Mouse (Mus musculus): Measurements from ENCODE around the gene Tbc1d10c. TPM values are rescaled to one million over a fixed set of nuclear protein-coding genes. Genes with fewer than 3 reads are reported as not detected.

The Tbc1d10c gene
- 309 TPM for total RNA-seq (2023)

GRCm38 (mm10) chr19:4190831-4191334 lies at the start of gene Tbc1d10c:
Tbc1d10c (minus strand) TSS chr19:4191284.

DNA sequence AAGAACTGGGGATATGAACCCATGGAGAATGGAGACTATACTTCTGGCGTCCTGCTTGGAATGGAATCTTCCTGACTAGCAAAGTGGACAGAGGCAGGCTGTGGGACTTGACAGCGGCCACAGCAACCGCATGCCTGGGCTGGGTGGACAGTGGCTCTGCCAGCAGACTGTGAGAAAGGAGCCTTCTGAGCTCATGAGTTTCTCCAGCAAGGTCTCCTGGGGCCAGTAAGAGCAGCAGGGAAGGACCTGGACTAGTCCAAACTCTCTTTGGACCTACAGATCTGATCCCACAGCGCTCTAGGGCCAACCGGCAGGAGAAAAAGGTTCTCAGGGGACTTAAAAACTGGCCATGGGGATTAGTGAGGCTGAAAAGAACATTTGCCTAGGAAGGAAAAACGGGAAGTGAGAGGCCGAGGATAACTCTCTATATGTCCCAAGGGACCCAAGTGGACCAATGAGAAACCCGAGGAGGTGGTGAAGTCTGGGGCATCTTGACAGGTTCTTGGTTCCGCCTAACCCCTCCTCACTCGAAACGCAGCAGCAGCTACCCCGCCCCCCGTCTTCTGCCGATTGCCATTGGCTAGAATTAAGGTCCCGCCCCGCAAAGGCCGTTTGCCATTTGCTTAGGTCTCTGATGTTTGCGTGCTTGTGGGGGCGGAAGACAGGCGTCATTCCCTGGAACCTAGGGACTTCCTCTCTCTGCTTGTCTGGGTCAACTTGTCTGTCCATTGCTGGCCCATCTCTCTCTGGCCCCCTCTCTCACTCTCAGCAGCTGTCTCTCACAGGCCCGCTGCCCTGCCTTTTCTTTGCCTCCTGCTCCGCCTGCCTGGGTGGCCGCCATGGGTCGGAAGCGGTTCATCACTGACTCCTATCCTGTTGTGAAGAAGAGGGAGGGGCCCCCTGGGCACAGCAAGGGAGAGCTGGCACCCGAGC lies 40.4 kb upstream of the Tbc1d10c start, which contains the start of gene Pold4:
Pold4 (plus strand) TSS at position 647 of the 933 bp plus-strand sequence.

GRCm38 (mm10) chr19:4214071-4214770 lies 23.1 kb upstream of the Tbc1d10c start, which contains the start of the genes Clcf1 and AC109138.7:
Clcf1 (plus strand) TSS chr19:4214238.
AC109138.7 (plus strand) TSS chr19:4214357.

DNA sequence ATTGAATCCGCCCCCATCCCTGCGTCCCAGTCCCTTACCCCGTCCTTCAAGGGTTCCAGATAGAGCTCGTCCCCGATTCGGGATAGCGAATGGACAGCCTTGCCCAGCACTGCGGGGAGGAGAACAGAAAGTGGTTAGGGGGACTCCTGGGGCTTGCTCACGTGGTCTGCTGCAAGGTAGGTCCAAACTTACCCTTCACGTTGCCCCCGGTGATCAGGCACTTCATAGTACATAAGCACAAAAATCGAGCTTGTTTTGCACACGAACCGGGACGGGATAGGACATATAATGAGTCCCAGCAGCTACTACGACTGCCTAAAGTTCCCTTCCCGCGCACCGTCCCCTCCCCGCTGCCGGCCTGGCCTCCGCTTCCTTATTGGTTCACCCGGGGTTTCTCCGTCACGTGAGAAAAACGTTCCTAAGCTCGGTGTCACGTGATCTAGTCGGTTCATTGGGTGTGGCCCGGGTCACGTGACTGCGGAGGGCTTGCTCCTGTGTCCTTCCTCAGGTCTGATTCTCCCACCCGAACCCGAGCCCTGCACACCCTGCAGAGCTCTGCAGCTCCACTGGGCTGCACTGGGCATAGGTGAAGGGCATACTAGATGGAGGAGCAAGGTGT lies 10.3 kb upstream of the Tbc1d10c start, which contains the start of gene Rad9a:
Rad9a (minus strand) TSS at position 372 of the 619 bp plus-strand sequence.

DNA sequence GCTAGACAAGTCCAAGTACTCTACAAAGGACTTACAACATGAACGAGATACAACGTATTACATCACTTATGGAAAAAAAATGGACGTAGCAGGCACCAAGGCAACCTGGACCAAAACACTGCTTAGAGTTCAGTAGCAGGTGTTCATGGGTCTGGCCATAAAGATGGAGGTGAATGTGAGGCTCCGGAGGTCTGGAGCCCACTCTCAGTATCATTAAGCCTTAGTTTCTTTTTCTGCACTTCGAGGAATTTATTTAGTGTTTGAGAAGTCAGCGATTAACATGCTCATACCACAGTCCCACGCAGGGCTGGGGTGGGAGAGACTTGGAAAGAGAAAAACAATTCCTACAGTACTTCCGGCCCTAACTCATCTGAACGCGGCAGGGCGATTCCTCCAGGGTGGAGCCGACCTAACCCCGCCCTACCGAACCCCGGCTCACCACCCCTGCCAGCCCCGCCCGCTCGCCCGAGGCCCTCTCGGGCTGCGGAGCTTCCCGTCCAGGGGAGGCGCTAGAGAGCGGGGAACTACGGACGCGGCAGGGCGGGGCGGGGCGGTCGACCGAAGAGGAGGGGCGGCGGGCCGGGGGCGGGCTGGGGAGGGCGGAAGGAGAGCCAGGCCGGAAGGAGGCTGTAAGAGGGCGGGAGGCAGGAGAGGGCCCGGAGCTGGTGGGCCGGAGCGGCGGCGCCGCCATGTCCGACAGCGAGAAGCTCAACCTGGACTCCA lies 605 bp upstream of the Tbc1d10c start, which contains the start of gene Ppp1ca:
Ppp1ca (plus strand) TSS at position 538 of the 723 bp plus-strand sequence.

DNA sequence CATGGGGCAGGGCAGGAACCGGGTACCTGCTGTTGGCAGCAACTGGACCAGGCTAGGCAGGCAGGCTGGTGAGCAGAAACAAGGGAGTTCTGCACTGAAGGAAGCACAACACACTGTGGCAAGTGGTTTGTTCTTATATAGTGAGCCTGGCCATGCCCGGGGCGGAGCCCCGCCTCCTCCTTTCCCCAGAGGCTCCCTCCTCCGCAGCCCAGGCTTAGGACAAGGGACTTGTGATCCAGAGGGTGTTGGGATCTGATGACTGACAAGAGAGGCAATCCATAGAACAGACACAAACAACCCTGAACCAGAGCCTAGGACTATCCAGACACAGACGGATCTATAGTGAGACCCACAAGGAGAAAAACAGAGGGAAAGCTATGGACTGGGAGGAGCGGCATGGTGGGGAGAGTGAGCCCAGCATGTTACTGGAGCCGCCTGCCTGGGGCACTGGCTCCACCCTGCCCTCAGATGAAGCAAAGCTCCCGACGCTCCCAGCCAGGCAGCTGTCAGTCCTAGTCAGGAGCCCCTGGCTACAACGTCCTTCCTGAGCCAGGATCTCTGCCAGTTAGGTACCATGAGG lies 15.6 kb downstream of the Tbc1d10c start, which contains the start of gene Carns1:
Carns1 (minus strand) TSS at position 112 of the 580 bp plus-strand sequence.

GRCm38 (mm10) chr19:4162646-4163542 lies 28.2 kb downstream of the Tbc1d10c start, which contains the start of gene Rps6kb2:
Rps6kb2 (minus strand) TSS chr19:4163354.

GRCm38 (mm10) chr19:4153232-4153654 lies 37.8 kb downstream of the Tbc1d10c start, which contains the start of gene Ptprcap:
Ptprcap (plus strand) TSS chr19:4153604.

GRCm38 (mm10) chr19:4148491-4148806 lies 42.6 kb downstream of the Tbc1d10c start, which contains the start of gene Coro1b:
Coro1b (plus strand) TSS chr19:4148619.

GRCm38 (mm10) chr19:4143759-4144268 lies 47.3 kb downstream of the Tbc1d10c start, which contains the start of gene Cabp4:
Cabp4 (minus strand) TSS chr19:4144033.

DNA sequence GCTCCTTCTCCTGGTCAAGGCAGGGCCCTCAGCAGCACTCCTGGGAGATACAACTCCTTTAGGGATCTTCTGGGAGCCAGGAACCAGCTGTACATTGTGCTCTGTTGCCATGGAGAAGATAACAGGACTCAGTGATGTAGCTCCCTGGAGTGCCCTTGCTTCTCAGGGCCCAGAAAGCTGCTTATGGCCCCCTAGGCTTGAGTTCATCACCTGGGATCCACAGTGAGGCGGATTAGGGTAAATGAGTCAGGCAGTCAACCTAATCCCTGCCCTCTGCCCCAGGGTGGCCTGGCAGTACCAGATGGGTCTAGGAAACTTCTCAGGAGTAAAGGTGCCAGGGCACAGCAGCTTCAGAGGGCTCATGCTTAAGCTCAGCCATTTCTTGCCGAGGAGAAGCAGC lies 51.6 kb downstream of the Tbc1d10c start, which contains the start of gene Gpr152:
Gpr152 (plus strand) TSS at position 342 of the 400 bp plus-strand sequence.

Other genes with a start within 250 kb of the Tbc1d10c start
- gene Aldh3b3, start 232.6 kb downstream of the Tbc1d10c start, total RNA-seq (2023), result not detected
- gene Aldh3b2, start 219.0 kb downstream of the Tbc1d10c start, total RNA-seq (2023), result not detected
- not detected for gene Acy3, start 204.7 kb downstream of the Tbc1d10c start, total RNA-seq (2023)
- gene Tbx10, start 198.5 kb downstream of the Tbc1d10c start, total RNA-seq (2023), result not detected
- gene Nudt8, start 190.7 kb downstream of the Tbc1d10c start, total RNA-seq (2023), result 8.7 TPM
- 2.3 TPM for gene Gm49405, start 190.7 kb downstream of the Tbc1d10c start, total RNA-seq (2023)
- 5.1 TPM for gene Doc2g, start 188.0 kb downstream of the Tbc1d10c start, total RNA-seq (2023)
- 109 TPM for gene Ndufv1, start 178.5 kb downstream of the Tbc1d10c start, total RNA-seq (2023)
- 191 TPM for gene Gstp1, start 153.3 kb downstream of the Tbc1d10c start, total RNA-seq (2023)
- gene Gstp2, start 145.3 kb downstream of the Tbc1d10c start, total RNA-seq (2023), result 32.5 TPM
- gene Gstp3, start 131.7 kb downstream of the Tbc1d10c start, total RNA-seq (2023), result 26.6 TPM
- gene Cabp2, start 109.7 kb downstream of the Tbc1d10c start, total RNA-seq (2023), result not detected
- 161 TPM for gene Cdk2ap2, start 94.1 kb downstream of the Tbc1d10c start, total RNA-seq (2023)
- gene Pitpnm1, start 91.3 kb downstream of the Tbc1d10c start, total RNA-seq (2023), result 317 TPM
- gene Aip, start 65.4 kb downstream of the Tbc1d10c start, total RNA-seq (2023), result 134 TPM
- 0.58 TPM for gene Gpr152, start 51.5 kb downstream of the Tbc1d10c start, total RNA-seq (2023)
- 0.37 TPM for gene Cabp4, start 47.3 kb downstream of the Tbc1d10c start, total RNA-seq (2023)
- 125 TPM for gene Coro1b, start 42.7 kb downstream of the Tbc1d10c start, total RNA-seq (2023)
- 302 TPM for gene Ptprcap, start 37.7 kb downstream of the Tbc1d10c start, total RNA-seq (2023)
- gene Rps6kb2, start 27.9 kb downstream of the Tbc1d10c start, total RNA-seq (2023), result 35.9 TPM
- gene Carns1, start 15.8 kb downstream of the Tbc1d10c start, total RNA-seq (2023), result 63.4 TPM
- 343 TPM for gene Ppp1ca, start 781 bp upstream of the Tbc1d10c start, total RNA-seq (2023)
- gene Rad9a, start 10.4 kb upstream of the Tbc1d10c start, total RNA-seq (2023), result 44.6 TPM
- 197 TPM for gene Clcf1, start 23.0 kb upstream of the Tbc1d10c start, total RNA-seq (2023)
- not detected for gene AC109138.7, start 23.1 kb upstream of the Tbc1d10c start, total RNA-seq (2023)
- 55.7 TPM for gene Pold4, start 40.6 kb upstream of the Tbc1d10c start, total RNA-seq (2023)
- 13.6 TPM for gene Ssh3, start 77.9 kb upstream of the Tbc1d10c start, total RNA-seq (2023)
- 17.4 TPM for gene Ankrd13d, start 91.9 kb upstream of the Tbc1d10c start, total RNA-seq (2023)
- gene Grk2, start 114.9 kb upstream of the Tbc1d10c start, total RNA-seq (2023), result 359 TPM
- 152 TPM for gene Kdm2a, start 207.0 kb upstream of the Tbc1d10c start, total RNA-seq (2023)
- gene Rhod, start 248.1 kb upstream of the Tbc1d10c start, total RNA-seq (2023), result 1.2 TPM

All from CD8-positive naive resting alpha-beta T cell, adult 57 days (primary cell).